Mouse (Mus musculus): ENCODE measurements at regions not wholly inside any gene's neighbourhood (a gene's known extent, or its start where the extent isn't known, plus 50 kb on each side); places are given as distances from the start of the nearest gene placed in this dataset.

- Histone ChIP-seq H3K36me3 (ENCODE audit: control insufficient read depth, insufficient read depth, low read length, poor library complexity, severe bottlenecking) (no peaks in the 10 kb centered on the region), H3K27me3 (ENCODE audit: control insufficient read depth, insufficient read depth, low read length, poor library complexity, severe bottlenecking) (no peaks in the 10 kb centered on the region), H3K9ac (ENCODE audit: low read depth, poor library complexity, severe bottlenecking) (no peak overlapping the region), H3K27ac (ENCODE audit: insufficient read depth, low read length) (no peak overlapping the region), H3K9me3 (replicated peaks; ENCODE audit: control insufficient read depth, insufficient read depth, low read length, poor library complexity, severe bottlenecking) (no peaks in the 10 kb centered on the region; the same call in 1 of the 2 replicates), H3K4me1 (ENCODE audit: control insufficient read depth, insufficient read depth, low read length) (no peaks in the 10 kb centered on the region), H3K4me3 (ENCODE audit: low read depth, low read length) (no peak overlapping the region)
- TF ChIP-seq CTCF (IDR thresholded peaks at IDR 0.05; ENCODE audit: low read depth, low read length): no peak
- no peak for TF ChIP-seq POLR2A (IDR thresholded peaks at IDR 0.05; ENCODE audit: insufficient read depth, low read length)
- no peak for TF ChIP-seq EP300 (IDR thresholded peaks at IDR 0.05; ENCODE audit: insufficient read depth, low read depth, low read length)
These were observed 135.2 kb downstream of the Rplp1 start for GRCm38 (mm10) chr9:61779165-61779564.

GRCm38 (mm10) chr9:61776446-61776845 is 137.9 kb downstream of the Rplp1 start:
- no peaks in the 10 kb centered on the region for H3K36me3 ChIP-seq (ENCODE audit: control insufficient read depth, insufficient read depth, low read length, poor library complexity, severe bottlenecking)
- H3K9ac ChIP-seq (ENCODE audit: low read depth, poor library complexity, severe bottlenecking): no peak overlapping the region
- no peaks in the 10 kb centered on the region for H3K4me1 ChIP-seq (ENCODE audit: control insufficient read depth, insufficient read depth, low read length)
- no peaks in the 10 kb centered on the region; the same call in 1 of the 2 replicates for H3K9me3 ChIP-seq (replicated peaks; ENCODE audit: control insufficient read depth, insufficient read depth, low read length, poor library complexity, severe bottlenecking)
- TF ChIP-seq CTCF (IDR thresholded peaks at IDR 0.05; ENCODE audit: low read depth, low read length): no peak
- H3K27ac ChIP-seq (ENCODE audit: insufficient read depth, low read length): no peak overlapping the region
- no peak overlapping the region for H3K4me3 ChIP-seq (ENCODE audit: low read depth, low read length)
- no peaks in the 10 kb centered on the region for H3K27me3 ChIP-seq (ENCODE audit: control insufficient read depth, insufficient read depth, low read length, poor library complexity, severe bottlenecking)

- H3K27me3 ChIP-seq (ENCODE audit: control insufficient read depth, insufficient read depth, low read length, poor library complexity, severe bottlenecking): no peaks in the 10 kb centered on the region
- no peak overlapping the region for H3K4me3 ChIP-seq (ENCODE audit: low read depth, low read length)
- H3K36me3 ChIP-seq (ENCODE audit: control insufficient read depth, insufficient read depth, low read length, poor library complexity, severe bottlenecking): no peaks in the 10 kb centered on the region
- H3K9ac ChIP-seq (ENCODE audit: low read depth, poor library complexity, severe bottlenecking): no peak overlapping the region
- TF ChIP-seq CTCF (IDR thresholded peaks at IDR 0.05; ENCODE audit: low read depth, low read length) (no peak), EP300 (IDR thresholded peaks at IDR 0.05; ENCODE audit: insufficient read depth, low read depth, low read length) (no peak), POLR2A (IDR thresholded peaks at IDR 0.05; ENCODE audit: insufficient read depth, low read length) (no peak)
- no peak overlapping the region for H3K27ac ChIP-seq (ENCODE audit: insufficient read depth, low read length)
- no peaks in the 10 kb centered on the region for H3K9me3 ChIP-seq (replicated peaks; ENCODE audit: control insufficient read depth, insufficient read depth, low read length, poor library complexity, severe bottlenecking)
- no peaks in the 10 kb centered on the region for H3K4me1 ChIP-seq (ENCODE audit: control insufficient read depth, insufficient read depth, low read length)
These were observed 144.0 kb downstream of the Rplp1 start for GRCm38 (mm10) chr9:61770207-61770955.

GRCm38 (mm10) chr9:61766187-61766586 is 148.2 kb downstream of the Rplp1 start:
- Histone ChIP-seq H3K36me3 (ENCODE audit: control insufficient read depth, insufficient read depth, low read length, poor library complexity, severe bottlenecking) (no peaks in the 10 kb centered on the region), H3K9me3 (replicated peaks; ENCODE audit: control insufficient read depth, insufficient read depth, low read length, poor library complexity, severe bottlenecking) (no peaks in the 10 kb centered on the region), H3K9ac (ENCODE audit: low read depth, poor library complexity, severe bottlenecking) (no peak overlapping the region), H3K4me1 (ENCODE audit: control insufficient read depth, insufficient read depth, low read length) (no peaks in the 10 kb centered on the region), H3K27me3 (ENCODE audit: control insufficient read depth, insufficient read depth, low read length, poor library complexity, severe bottlenecking) (no peaks in the 10 kb centered on the region), H3K4me3 (ENCODE audit: low read depth, low read length) (no peak overlapping the region), H3K27ac (ENCODE audit: insufficient read depth, low read length) (no peak overlapping the region)
- TF ChIP-seq POLR2A (IDR thresholded peaks at IDR 0.05; ENCODE audit: insufficient read depth, low read length) (no peak), CTCF (IDR thresholded peaks at IDR 0.05; ENCODE audit: low read depth, low read length) (no peak), EP300 (IDR thresholded peaks at IDR 0.05; ENCODE audit: insufficient read depth, low read depth, low read length) (no peak)

- H3K4me3 ChIP-seq (ENCODE audit: low read depth, low read length): no peak overlapping the region
These were observed 149.0 kb downstream of the Rplp1 start for GRCm38 (mm10) chr9:61765366-61765765.

GRCm38 (mm10) chr9:61757806-61758205 is 156.5 kb downstream of the Rplp1 start:
- Histone ChIP-seq H3K4me1 (ENCODE audit: control insufficient read depth, insufficient read depth, low read length) (no peaks in the 10 kb centered on the region), H3K27ac (ENCODE audit: insufficient read depth, low read length) (no peak overlapping the region), H3K27me3 (ENCODE audit: control insufficient read depth, insufficient read depth, low read length, poor library complexity, severe bottlenecking) (no peaks in the 10 kb centered on the region), H3K9me3 (replicated peaks; ENCODE audit: control insufficient read depth, insufficient read depth, low read length, poor library complexity, severe bottlenecking) (no peaks in the 10 kb centered on the region), H3K4me3 (ENCODE audit: low read depth, low read length) (no peak overlapping the region), H3K36me3 (ENCODE audit: control insufficient read depth, insufficient read depth, low read length, poor library complexity, severe bottlenecking) (no peaks in the 10 kb centered on the region), H3K9ac (ENCODE audit: low read depth, poor library complexity, severe bottlenecking) (no peak overlapping the region)
- TF ChIP-seq EP300 (IDR thresholded peaks at IDR 0.05; ENCODE audit: insufficient read depth, low read depth, low read length) (no peak), CTCF (IDR thresholded peaks at IDR 0.05; ENCODE audit: low read depth, low read length) (no peak), POLR2A (IDR thresholded peaks at IDR 0.05; ENCODE audit: insufficient read depth, low read length) (no peak)

More at GRCm38 (mm10) chr9:61765366-61765765, 149.0 kb downstream of the Rplp1 start:
- no peaks in the 10 kb centered on the region for H3K27me3 ChIP-seq (ENCODE audit: control insufficient read depth, insufficient read depth, low read length, poor library complexity, severe bottlenecking)
- no peaks in the 10 kb centered on the region for H3K36me3 ChIP-seq (ENCODE audit: control insufficient read depth, insufficient read depth, low read length, poor library complexity, severe bottlenecking)
- TF ChIP-seq EP300 (IDR thresholded peaks at IDR 0.05; ENCODE audit: insufficient read depth, low read depth, low read length) (no peak), CTCF (IDR thresholded peaks at IDR 0.05; ENCODE audit: low read depth, low read length) (no peak), POLR2A (IDR thresholded peaks at IDR 0.05; ENCODE audit: insufficient read depth, low read length) (no peak)
- no peak overlapping the region for H3K27ac ChIP-seq (ENCODE audit: insufficient read depth, low read length)
- no peaks in the 10 kb centered on the region for H3K9me3 ChIP-seq (replicated peaks; ENCODE audit: control insufficient read depth, insufficient read depth, low read length, poor library complexity, severe bottlenecking)
- no peaks in the 10 kb centered on the region for H3K4me1 ChIP-seq (ENCODE audit: control insufficient read depth, insufficient read depth, low read length)
- H3K9ac ChIP-seq (ENCODE audit: low read depth, poor library complexity, severe bottlenecking): no peak overlapping the region
